Mouse (Mus musculus) cerebellum, adult 2 months (tissue): Measurements from ENCODE around the gene Tbx19.

Experiments used
- CTCF ChIP-seq: fragments of 200-500 bp; IDR thresholded peaks from 2 replicates; pipeline ENCODE4 v1.5.1; 2011; ENCODE audit warnings: low read depth, mild to moderate bottlenecking, control low read depth, low read length, moderate library complexity, borderline replicate concordance; ENCODE audit not compliant: insufficient read depth
- POLR2A ChIP-seq: fragments of 200-500 bp; IDR thresholded peaks from 2 replicates; pipeline ENCODE4 v1.6.1; 2011; ENCODE audit warnings: low read length, control low read depth, borderline replicate concordance; ENCODE audit not compliant: insufficient read depth

DNA sequence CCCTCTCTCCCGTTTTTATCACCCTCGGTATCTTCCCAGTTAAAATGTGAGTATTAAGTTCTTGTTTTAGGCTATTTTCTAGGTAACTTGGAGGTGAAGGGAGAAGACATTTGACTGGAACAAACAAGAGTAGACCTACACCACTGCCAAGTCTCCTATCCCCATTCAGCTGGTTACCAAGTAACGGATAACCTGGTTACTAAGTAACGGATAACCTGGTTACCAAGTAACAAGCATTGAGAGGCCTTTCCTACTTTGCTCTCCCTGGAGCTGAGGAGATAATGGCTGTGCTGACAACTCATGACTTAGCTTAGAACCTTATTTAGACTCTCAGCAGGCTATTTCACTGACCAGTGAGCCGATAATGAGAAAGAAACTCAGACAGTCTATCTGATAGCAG is 51.4 kb downstream of the Tbx19 start:
- TF ChIP-seq CTCF (no peak), POLR2A (no peak)
